Mouse (Mus musculus) Patski (cell line): ENCODE measurements around the gene Slc2a5. TPM values are rescaled to one million over a fixed set of nuclear protein-coding genes. Genes with fewer than 3 reads are reported as not detected.

Experiments used
- ATAC-seq: fragments of 100-300 bp; one replicate; pipeline ENCODE4 v1.8.0; 2021
- CTCF ChIA-PET: fragments of 350-600 bp; sonication (Branson Sonifier 250); formaldehyde crosslinking; loops from one replicate; lab custom pipeline; 2022; ENCODE audit warnings: inconsistent platforms; lab: Charles Lee
- POLR2A ChIA-PET: fragments of 350-600 bp; sonication (Branson Sonifier 250); formaldehyde crosslinking; loops from one replicate; lab custom pipeline; 2022; ENCODE audit warnings: antibody characterized with exemption, inconsistent platforms; lab: Charles Lee
- DNase-seq: peaks from one replicate; pipeline ENCODE4 v3.0.0-alpha.2; 2011; ENCODE audit warnings: low read depth, low spot score
- H3K27me3 ChIP-seq: fragments of 371-371 bp; one replicate; pipeline ENCODE4 v1.5.1; 2021
- CTCF ChIP-seq: fragments of 100-300 bp; IDR thresholded peaks from one replicate; pipeline ENCODE4 v1.5.1; 2021
- in situ Hi-C: fragments of 300-500 bp; cut with MboI; formaldehyde crosslinking; loops from 3 replicates; pipeline ENCODE4 v1.11.1; 2018; ENCODE audit warnings: low pct_unique_long_range_greater_than_20kb, mixed read lengths
- polyA plus RNA-seq: library from polyadenylated mRNA; unstranded; gene quantifications from one replicate; pipeline ENCODE4 v1.2.3, GENCODE M21; 2021

Slc2a5 gene
- polyA plus RNA-seq, 1 experiment from 2014 or later, result not detected

- ATAC-seq, result peak; percentile 94
- in situ Hi-C loops, result no loop called here
- POLR2A ChIA-PET, result interaction anchor here (1.9 kb wide), 1 partner anchor 38 kb away, joined by 9 read pairs; no protein-coding TSS in a partner anchor
- no peaks in the 10 kb centered on the region for H3K27me3 ChIP-seq
- CTCF ChIA-PET, result interaction anchor here (0.9 kb wide), 1 partner anchor 12 kb away, joined by 5 read pairs; no protein-coding TSS in a partner anchor
- peak; percentile 43 for TF ChIP-seq CTCF
- peak; percentile 61 for DNase-seq
These were observed 31.8 kb upstream of the Slc2a5 start, which contains the start of gene Gpr157 for GRCm38 (mm10) chr4:150087161-150087889. Gene Gpr157 (plus strand): TSS chr4:150087365.

- no peaks in the 10 kb centered on the region for H3K27me3 ChIP-seq
- no peak for TF ChIP-seq CTCF
- no peak for ATAC-seq
- CTCF ChIA-PET, result no interaction called here
- in situ Hi-C loops, result no loop called here
- POLR2A ChIA-PET, result interaction anchor here (1.9 kb wide), 1 partner anchor 39 kb away, joined by 9 read pairs; no protein-coding TSS in a partner anchor
- DNase-seq, result no peak
These were observed 31.1 kb upstream of the Slc2a5 start for GRCm38 (mm10) chr4:150087890-150088530.

GRCm38 (mm10) chr4:150089121-150089520 is 30.0 kb upstream of the Slc2a5 start:
- no peak for DNase-seq
- no peaks in the 10 kb centered on the region for H3K27me3 ChIP-seq
- in situ Hi-C loops, result no loop called here
- ChIA-PET CTCF (no interaction called here), POLR2A (no interaction called here)
- TF ChIP-seq CTCF, result no peak
- no peak for ATAC-seq

- in situ Hi-C loops, result loop anchor here (10.0 kb wide), 1 partner anchor 57 kb away; no protein-coding TSS in a partner anchor
- DNase-seq (no peak), ATAC-seq (no peak)
- H3K27me3 ChIP-seq, result no peaks in the 10 kb centered on the region
- CTCF ChIA-PET, result interaction anchor here (1.5 kb wide), 1 partner anchor 54 kb away, joined by 5 read pairs; no protein-coding TSS in a partner anchor
- TF ChIP-seq CTCF, result peak; percentile 60
- POLR2A ChIA-PET, result no interaction called here
These were observed 27.0 kb upstream of the Slc2a5 start for GRCm38 (mm10) chr4:150091887-150092582.

- in situ Hi-C loops, result loop anchor here (10.0 kb wide), 1 partner anchor 58 kb away; no protein-coding TSS in a partner anchor
- ATAC-seq, result no peak
- TF ChIP-seq CTCF, result peak; percentile 42
- no peak for DNase-seq
- POLR2A ChIA-PET, result no interaction called here
- CTCF ChIA-PET, result interaction anchor here (1.5 kb wide), 1 partner anchor 55 kb away, joined by 5 read pairs; no protein-coding TSS in a partner anchor
- no peaks in the 10 kb centered on the region for H3K27me3 ChIP-seq
These were observed 26.5 kb upstream of the Slc2a5 start for GRCm38 (mm10) chr4:150092583-150092902.

- DNase-seq (no peak), ATAC-seq (no peak)
- no peak for TF ChIP-seq CTCF
- ChIA-PET POLR2A (no interaction called here), CTCF (no interaction called here)
- no peaks in the 10 kb centered on the region for H3K27me3 ChIP-seq
- in situ Hi-C loops, result loop anchor here (10.0 kb wide), 1 partner anchor 59 kb away; no protein-coding TSS in a partner anchor
These were observed 25.3 kb upstream of the Slc2a5 start for GRCm38 (mm10) chr4:150093560-150094462.

GRCm38 (mm10) chr4:150094463-150094789 is 24.7 kb upstream of the Slc2a5 start:
- CTCF ChIA-PET, result no interaction called here
- TF ChIP-seq CTCF, result no peak
- ATAC-seq, result no peak
- no peak for DNase-seq
- H3K27me3 ChIP-seq, result no peaks in the 10 kb centered on the region
- POLR2A ChIA-PET, result no interaction called here
- in situ Hi-C loops, result loop anchor here (10.0 kb wide), 1 partner anchor 60 kb away; no protein-coding TSS in a partner anchor

- in situ Hi-C loops, result loop anchor here (10.0 kb wide), 1 partner anchor 62 kb away; no protein-coding TSS in a partner anchor
- no peak for TF ChIP-seq CTCF
- no peaks in the 10 kb centered on the region for H3K27me3 ChIP-seq
- ATAC-seq (no peak), DNase-seq (no peak)
- POLR2A ChIA-PET, result no interaction called here
- CTCF ChIA-PET, result no interaction called here
These were observed 22.8 kb upstream of the Slc2a5 start for GRCm38 (mm10) chr4:150096309-150096708.

GRCm38 (mm10) chr4:150097847-150098246 is 21.2 kb upstream of the Slc2a5 start:
- DNase-seq, result no peak
- ChIA-PET POLR2A (interaction anchor here (0.6 kb wide), 1 partner anchor 12 kb away, joined by 5 read pairs; no protein-coding TSS in a partner anchor), CTCF (no interaction called here)
- in situ Hi-C loops, result loop anchor here (10.0 kb wide), 1 partner anchor 63 kb away; no protein-coding TSS in a partner anchor
- no peak for TF ChIP-seq CTCF
- no peaks in the 10 kb centered on the region for H3K27me3 ChIP-seq
- ATAC-seq, result no peak
